Mouse (Mus musculus): Measurements from ENCODE around the gene Rab3b.

Gene Rab3b

GRCm38 (mm10) chr4:108878963-108879822, at the start of gene Rab3b:
Gene Rab3b, plus strand, starts transcription at chr4:108879063.
- in situ Hi-C loops (cut with MboI; ENCODE audit: low pct_unique_long_range_greater_than_20kb in 1 of 2, low sequenced_read_pairs in 2 of 2, unreplicated experiment in 1 of 2), result loop anchor here in 1 of 2 experiments (10.0 kb wide), 1 partner anchor 96 kb away; no protein-coding TSS in a partner anchor

DNA sequence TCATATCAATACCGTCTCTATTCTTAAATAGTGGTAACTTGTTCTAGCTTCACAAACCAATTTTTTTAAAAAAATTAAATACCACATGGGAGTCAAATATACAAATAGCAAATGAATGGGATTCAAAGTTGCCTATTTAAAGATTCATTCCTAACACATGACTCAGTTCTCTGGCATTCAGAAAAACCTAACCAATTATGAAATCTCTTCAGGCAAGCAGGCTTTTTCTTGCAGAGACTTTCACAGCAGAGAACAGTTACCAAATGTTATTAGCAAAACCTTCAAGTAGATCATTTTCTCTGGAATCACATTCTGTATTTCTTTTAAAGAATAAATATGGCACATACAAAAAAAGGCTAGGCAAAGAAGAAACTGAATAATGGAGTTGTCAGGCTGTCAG, 48.2 kb upstream of the Rab3b start:
- in situ Hi-C loops (cut with MboI; ENCODE audit: low pct_unique_long_range_greater_than_20kb in 1 of 2, low sequenced_read_pairs in 2 of 2, unreplicated experiment in 1 of 2), result no loop called here

DNA sequence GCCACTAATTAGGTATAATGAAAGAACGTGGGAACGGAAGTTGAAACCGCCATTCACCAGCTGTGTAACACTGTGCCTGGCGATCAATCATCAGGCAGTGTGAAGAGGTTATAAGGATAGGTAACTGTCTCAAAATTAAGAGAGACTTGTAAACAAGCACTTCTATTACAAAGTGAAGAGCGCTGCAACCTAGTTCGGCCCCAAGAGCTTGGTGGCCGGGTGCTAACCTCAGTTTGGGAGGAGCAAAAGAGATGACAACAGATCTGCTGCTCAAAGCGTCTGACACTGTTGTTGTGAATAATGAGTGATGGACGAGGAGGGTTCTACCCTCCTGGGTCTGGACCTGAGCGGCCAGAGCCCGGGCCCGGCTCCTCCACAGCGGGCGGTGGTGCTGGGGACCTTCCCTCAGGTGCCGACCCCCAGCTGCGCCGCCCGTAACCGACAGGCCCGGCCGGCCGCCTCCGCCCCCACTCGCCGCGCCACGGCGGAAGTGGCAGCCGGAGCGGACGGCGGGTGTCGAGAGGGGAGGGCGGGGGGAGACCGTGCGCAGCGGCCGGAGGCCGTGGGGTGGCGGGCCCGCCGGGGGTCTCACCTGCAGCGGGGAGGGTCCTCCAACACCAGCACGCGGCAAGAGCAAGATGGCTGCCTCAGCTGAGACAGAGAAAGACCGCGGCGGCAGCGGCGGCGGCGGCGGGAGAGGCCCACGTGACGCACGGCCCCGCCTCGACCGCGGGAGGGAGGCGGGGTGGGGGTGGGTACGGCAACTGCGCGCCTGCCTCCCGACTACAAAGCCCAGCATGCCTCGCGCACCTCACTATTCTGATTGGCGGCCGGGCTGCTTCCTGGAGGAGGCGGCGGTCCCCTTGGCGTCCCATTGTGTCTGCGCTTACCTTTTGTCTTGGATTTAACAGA, 45.7 kb upstream of the Rab3b start, which contains the start of gene Btf3l4:
TSS of gene Btf3l4 (minus strand) at position 699 of the 912 bp plus-strand sequence.
- in situ Hi-C loops (cut with MboI; ENCODE audit: low pct_unique_long_range_greater_than_20kb in 1 of 2, low sequenced_read_pairs in 2 of 2, unreplicated experiment in 1 of 2), result no loop called here

GRCm38 (mm10) chr4:108833828-108834114, 45.1 kb upstream of the Rab3b start:
- in situ Hi-C loops (cut with MboI; ENCODE audit: low pct_unique_long_range_greater_than_20kb in 1 of 2, low sequenced_read_pairs in 2 of 2, unreplicated experiment in 1 of 2), result no loop called here

- in situ Hi-C loops (cut with MboI; ENCODE audit: low pct_unique_long_range_greater_than_20kb in 1 of 2, low sequenced_read_pairs in 2 of 2, unreplicated experiment in 1 of 2), result no loop called here
These were observed 44.5 kb upstream of the Rab3b start, which contains the start of gene Txndc12 for GRCm38 (mm10) chr4:108834115-108834970. Gene Txndc12, plus strand, starts transcription at chr4:108834601.

GRCm38 (mm10) chr4:108834971-108835311, 43.9 kb upstream of the Rab3b start:
- in situ Hi-C loops (cut with MboI; ENCODE audit: low pct_unique_long_range_greater_than_20kb in 1 of 2, low sequenced_read_pairs in 2 of 2, unreplicated experiment in 1 of 2), result no loop called here

GRCm38 (mm10) chr4:108835496-108835895, 43.4 kb upstream of the Rab3b start:
- in situ Hi-C loops (cut with MboI; ENCODE audit: low pct_unique_long_range_greater_than_20kb in 1 of 2, low sequenced_read_pairs in 2 of 2, unreplicated experiment in 1 of 2), result no loop called here

- in situ Hi-C loops (cut with MboI; ENCODE audit: low pct_unique_long_range_greater_than_20kb in 1 of 2, low sequenced_read_pairs in 2 of 2, unreplicated experiment in 1 of 2), result no loop called here
These were observed 40.8 kb upstream of the Rab3b start for GRCm38 (mm10) chr4:108838031-108838430.

GRCm38 (mm10) chr4:108841920-108842578, 36.8 kb upstream of the Rab3b start:
- in situ Hi-C loops (cut with MboI; ENCODE audit: low pct_unique_long_range_greater_than_20kb in 1 of 2, low sequenced_read_pairs in 2 of 2, unreplicated experiment in 1 of 2), result no loop called here

DNA sequence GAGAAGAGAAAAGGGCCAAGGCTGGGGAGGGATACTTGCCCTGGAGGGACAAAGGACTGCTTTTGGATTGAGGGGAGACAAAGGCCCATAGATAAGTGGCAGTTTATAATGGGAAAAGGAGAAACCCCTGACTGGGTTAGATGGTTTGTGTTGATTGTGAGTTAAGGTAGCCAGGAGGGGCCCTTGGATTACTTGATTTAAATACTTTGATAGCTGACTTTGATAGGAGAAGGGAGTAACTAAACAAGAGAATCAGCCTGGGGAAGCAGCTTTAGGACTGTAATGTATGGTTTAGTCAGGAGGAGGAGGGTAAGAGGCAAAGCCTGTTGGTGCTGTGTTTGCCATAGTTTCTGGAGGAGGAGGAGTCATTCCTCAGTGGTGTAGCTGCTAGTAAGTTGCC, 35.5 kb upstream of the Rab3b start:
- in situ Hi-C loops (cut with MboI; ENCODE audit: low pct_unique_long_range_greater_than_20kb in 1 of 2, low sequenced_read_pairs in 2 of 2, unreplicated experiment in 1 of 2), result no loop called here

DNA sequence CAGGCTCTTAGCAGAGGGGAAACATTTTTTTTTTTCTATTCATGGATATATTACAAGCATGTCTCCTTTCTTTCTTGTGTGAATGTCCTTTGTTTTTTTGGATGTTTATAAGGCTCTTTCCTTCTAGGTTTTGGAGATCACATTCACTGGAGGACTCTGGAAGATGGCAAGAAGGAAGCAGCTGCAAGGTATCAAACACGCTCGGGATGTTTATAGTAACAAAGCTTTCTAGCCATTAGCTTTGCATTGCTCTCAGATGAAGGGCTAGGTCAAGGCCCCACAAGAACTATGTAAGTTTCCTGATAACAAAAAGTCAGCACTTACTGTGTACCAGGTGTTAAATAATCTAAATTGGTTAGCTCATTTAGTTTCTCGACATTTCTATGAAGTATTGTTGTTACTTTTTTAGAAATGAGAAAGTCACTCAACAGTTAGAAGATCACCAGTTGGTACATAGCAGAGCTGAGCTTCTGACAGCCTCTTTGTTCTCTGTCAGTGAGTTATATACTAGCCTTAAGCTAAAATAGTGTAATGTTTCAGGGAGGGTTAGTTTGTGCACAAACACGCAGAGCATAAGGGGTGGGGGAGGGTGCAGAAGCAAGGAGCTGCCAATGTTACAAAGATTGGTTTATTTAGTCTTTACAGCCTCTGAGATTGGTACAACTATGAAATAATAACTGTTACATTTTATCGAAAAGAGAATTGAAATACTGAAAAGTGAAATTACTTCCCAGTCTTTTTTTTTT, 32.9 kb upstream of the Rab3b start:
- in situ Hi-C loops (cut with MboI; ENCODE audit: low pct_unique_long_range_greater_than_20kb in 1 of 2, low sequenced_read_pairs in 2 of 2, unreplicated experiment in 1 of 2), result no loop called here

DNA sequence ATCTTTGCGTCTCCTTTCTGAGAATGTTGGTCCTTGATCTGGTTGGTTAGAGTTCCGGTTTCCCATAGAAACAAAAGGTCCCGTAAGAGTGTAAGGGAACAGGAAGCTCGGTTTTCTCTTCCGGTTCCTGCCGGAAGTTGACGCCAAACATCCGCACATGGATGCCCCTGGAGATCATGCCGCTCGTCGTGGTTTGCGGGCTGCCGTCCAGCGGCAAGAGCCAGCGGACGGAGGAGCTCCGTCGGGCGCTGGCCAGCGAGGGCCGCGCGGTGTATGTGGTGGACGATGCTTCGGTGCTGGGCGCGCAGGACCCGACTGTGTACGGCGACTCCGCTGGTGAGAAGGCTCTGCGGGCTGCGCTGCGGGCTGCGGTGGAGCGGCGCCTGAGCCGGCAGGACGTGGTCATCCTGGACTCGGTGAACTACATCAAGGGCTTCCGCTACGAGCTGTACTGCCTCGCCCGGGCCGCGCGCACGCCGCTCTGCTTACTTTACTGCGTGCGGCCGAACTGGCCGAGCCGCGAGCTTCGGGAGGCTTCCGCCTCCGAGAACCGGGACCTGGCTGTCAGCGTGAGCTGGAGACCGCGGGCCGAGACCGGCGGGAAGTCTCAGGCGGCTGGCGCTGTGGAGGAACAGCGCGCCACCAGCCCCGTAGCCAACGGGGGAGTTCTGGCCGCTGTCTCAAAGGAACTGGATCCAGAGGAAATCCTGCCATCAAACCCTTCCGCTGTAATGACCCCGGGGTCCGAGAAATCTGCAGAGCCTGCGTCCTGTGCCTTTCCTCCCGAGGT, 31.0 kb upstream of the Rab3b start, which contains the start of gene Kti12:
TSS of gene Kti12 (plus strand) at position 71 of the 790 bp plus-strand sequence.
- in situ Hi-C loops (cut with MboI; ENCODE audit: low pct_unique_long_range_greater_than_20kb in 1 of 2, low sequenced_read_pairs in 2 of 2, unreplicated experiment in 1 of 2), result no loop called here

- in situ Hi-C loops (cut with MboI; ENCODE audit: low pct_unique_long_range_greater_than_20kb in 1 of 2, low sequenced_read_pairs in 2 of 2, unreplicated experiment in 1 of 2), result no loop called here
These were observed 30.4 kb upstream of the Rab3b start, which contains the start of gene A730015C16Rik for GRCm38 (mm10) chr4:108848505-108848848. Gene A730015C16Rik, minus strand, starts transcription at chr4:108848619.

GRCm38 (mm10) chr4:108866806-108867205, 12.1 kb upstream of the Rab3b start:
- in situ Hi-C loops (cut with MboI; ENCODE audit: low pct_unique_long_range_greater_than_20kb in 1 of 2, low sequenced_read_pairs in 2 of 2, unreplicated experiment in 1 of 2), result loop anchor here (5.0 to 25.0 kb wide), 2 partner anchors 40 to 295 kb away; no protein-coding TSS in a partner anchor

DNA sequence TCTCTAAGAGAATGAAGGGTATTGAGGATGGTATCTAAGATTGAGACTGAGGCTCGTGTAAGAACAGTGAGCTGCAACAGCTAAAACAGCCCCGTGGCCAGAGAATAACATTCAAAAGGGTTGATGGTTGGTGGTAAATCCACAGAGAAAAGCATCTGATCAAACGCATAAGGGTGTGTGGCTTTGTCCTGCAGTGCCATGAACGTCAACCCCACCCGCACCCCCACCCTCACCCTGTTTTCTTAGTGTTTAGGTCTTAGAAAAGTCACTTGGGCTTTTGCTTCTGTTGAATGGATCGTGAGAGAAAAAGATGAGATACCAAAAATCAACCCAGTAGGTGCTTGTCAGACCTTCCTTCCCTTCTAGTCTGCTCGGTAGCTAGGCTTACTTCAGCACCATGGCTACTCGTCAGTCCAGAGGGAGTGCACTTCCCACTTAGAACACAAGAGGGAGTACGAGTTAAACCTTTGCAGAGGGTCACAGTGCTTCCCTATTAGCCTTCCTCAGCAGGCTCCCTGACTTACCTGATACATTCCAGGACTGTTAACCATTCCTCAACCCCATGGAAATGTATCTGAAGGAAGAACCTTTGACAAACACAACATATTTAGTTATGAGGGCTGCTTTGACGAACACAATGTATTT, 9.0 kb upstream of the Rab3b start:
- in situ Hi-C loops (cut with MboI; ENCODE audit: low pct_unique_long_range_greater_than_20kb in 1 of 2, low sequenced_read_pairs in 2 of 2, unreplicated experiment in 1 of 2), result loop anchor here (5.0 to 25.0 kb wide), 4 partner anchors 37 to 292 kb away; no protein-coding TSS in a partner anchor

- in situ Hi-C loops (cut with MboI; ENCODE audit: low pct_unique_long_range_greater_than_20kb in 1 of 2, low sequenced_read_pairs in 2 of 2, unreplicated experiment in 1 of 2), result loop anchor here (5.0 to 25.0 kb wide), 3 partner anchors 101 to 289 kb away; no protein-coding TSS in a partner anchor
These were observed 5.1 kb upstream of the Rab3b start for GRCm38 (mm10) chr4:108873746-108874145.
